Mouse (Mus musculus) frontal cortex, postnatal 10 days (tissue): Measurements from ENCODE around the gene Cldn14.

Experiments
- DNase-seq, 2 experiments: peaks; one replicate each; pipeline ENCODE4 v3.0.0; 2022; ENCODE audit warnings: low spot score in 2 of 2, mixed read lengths in 1 of 2

Cldn14 gene

GRCm38 (mm10) chr16:93912808-93913207 lies 95.8 kb downstream of the Cldn14 start:
- no peak for DNase-seq

GRCm38 (mm10) chr16:93912158-93912557 lies 96.5 kb downstream of the Cldn14 start:
- no peak for DNase-seq

DNA sequence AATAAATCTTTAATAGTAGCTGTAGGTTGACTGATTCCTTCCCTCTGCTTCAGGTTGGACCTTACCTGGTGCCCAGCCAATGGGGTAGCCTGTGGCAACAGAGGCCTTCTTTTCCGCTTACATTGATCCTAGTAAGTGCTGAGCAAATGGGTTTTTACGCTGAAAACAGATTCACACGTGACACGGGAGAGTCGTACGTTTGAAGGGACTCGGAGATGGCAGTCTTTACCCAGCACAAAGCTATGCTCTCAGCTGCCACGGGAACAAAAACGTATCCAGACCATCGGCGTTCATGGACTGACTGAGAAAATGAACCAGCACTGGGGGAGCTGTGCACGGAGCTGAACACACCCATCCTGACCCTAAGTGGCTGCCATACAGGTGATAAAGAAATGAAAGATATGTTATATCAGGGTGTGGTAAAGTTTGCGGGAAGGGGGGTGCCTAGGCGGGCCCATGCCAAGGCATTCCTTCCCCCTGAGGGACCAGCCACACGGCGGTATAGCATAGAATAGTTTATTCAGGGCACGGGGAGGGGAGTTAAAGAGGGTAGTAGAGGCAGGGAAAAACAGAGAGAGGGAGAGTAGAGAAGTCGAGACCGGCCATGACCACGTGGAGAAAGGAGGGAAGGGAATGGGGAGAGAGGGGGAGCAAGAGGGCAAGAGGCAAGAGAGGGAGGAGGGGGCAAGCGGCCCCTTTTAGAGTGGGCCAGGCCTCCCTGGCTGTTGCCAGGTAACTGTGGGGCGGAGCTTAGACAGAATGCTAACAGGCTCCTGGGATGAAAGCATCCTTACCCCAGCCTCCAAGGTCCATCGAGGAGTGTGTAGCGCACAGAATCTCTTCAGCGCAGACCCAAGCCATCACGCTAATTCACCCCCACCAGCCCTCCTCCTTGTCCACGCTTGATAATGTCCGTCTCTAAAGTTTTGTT lies 97.6 kb downstream of the Cldn14 start:
- DNase-seq = no peak

GRCm38 (mm10) chr16:93909936-93910335 lies 98.7 kb downstream of the Cldn14 start:
- DNase-seq = no peak

- DNase-seq = no peak
These were observed 100.4 kb downstream of the Cldn14 start for GRCm38 (mm10) chr16:93908196-93908595.

GRCm38 (mm10) chr16:93907761-93908160 lies 100.9 kb downstream of the Cldn14 start:
- DNase-seq = no peak

DNA sequence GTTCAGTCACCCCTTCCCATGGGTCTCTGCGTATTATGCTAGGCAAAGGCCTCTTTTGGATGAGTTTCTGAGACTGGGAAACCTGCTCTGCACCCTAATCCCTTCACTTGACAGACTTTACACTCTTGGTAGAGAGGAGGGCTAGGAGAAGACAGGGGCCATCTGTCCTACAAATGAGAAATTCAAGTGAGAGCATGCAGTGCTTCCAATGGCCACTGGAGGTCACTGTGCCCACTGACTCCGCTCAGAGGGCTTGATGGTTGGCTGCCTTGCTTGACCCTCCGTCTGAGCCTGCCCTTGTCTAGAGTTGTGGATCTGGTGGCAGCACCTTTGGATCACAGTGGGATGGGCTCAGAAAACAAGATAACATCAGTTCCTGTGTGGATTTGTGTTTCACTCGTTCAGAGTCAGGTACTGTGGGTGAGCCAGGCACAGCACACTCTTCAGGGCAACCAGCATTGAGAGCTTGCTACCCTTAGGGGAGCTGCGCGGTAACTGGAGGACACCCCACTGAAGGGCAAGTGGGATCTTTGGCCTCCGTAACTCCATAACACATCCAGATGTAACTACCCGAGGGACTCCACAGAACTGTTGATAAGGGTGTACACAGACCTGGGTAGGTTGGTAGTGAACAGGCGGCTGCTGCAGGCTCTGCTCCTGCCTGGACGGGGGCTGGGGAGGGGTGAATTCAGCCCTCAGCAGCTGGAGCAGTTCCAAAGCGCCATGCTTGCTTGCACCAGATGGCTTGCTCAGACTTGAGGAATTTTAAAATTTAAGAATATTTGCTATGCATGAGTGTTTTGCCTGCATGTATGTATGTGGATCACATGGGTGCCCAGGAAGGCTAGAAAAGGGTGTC lies 102.3 kb downstream of the Cldn14 start:
- DNase-seq = peak in 1 of 2 experiments; percentile 55

GRCm38 (mm10) chr16:93903027-93903426 lies 105.6 kb downstream of the Cldn14 start:
- DNase-seq = no peak

- no peak for DNase-seq
These were observed 115.4 kb downstream of the Cldn14 start for GRCm38 (mm10) chr16:93893285-93893684.

DNA sequence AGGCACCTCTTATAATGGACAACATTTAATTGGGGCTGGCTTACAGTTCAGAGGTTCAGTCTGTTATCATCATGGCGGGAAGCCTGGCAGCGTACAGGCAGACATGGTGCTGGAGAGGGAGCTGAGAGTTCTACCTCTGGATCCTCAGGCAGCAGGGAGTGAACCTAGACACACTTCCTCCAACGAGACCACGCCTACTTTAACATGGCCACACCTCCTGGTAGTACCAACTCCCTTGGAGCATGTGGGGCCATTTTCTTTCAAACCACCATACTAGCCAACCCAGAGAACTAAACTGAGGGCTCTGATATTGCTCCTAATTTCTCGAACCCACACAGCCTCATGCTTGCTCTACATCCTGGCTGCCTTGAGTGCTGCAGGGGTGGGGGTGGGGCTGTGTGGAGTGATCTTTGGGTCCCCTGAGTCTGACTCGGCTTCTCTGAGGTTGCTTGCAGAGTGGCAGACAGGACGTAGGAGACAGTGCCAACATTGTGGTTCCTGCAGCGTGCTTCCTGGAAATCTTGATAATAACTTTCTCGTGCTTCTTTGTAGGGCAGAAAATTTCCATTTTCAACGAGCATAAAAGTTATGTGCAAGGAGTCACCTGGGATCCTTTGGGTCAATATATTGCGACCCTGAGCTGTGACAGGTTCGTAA lies 117.6 kb downstream of the Cldn14 start:
- DNase-seq = no peak

GRCm38 (mm10) chr16:93888481-93888880 lies 120.2 kb downstream of the Cldn14 start:
- no peak for DNase-seq

DNA sequence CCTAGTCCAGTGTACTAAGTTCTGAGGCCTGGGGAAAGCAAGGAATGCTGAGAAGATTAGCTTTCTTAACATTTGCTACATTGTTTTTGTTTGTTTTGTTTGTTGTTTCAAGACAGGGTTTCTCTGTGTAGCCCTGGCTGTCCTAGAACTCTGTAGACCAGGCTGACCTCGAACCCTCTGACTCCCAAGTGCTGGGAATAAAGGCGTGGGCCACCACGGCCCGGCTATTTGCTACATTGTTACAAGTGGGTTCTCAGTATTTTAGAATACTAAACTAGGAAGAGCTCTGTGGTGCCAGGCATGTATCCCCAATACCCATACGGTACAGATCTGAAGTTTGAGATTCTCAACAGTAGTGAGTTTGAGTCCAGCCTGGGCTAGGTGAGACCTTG lies 123.9 kb downstream of the Cldn14 start:
- DNase-seq = no peak

DNA sequence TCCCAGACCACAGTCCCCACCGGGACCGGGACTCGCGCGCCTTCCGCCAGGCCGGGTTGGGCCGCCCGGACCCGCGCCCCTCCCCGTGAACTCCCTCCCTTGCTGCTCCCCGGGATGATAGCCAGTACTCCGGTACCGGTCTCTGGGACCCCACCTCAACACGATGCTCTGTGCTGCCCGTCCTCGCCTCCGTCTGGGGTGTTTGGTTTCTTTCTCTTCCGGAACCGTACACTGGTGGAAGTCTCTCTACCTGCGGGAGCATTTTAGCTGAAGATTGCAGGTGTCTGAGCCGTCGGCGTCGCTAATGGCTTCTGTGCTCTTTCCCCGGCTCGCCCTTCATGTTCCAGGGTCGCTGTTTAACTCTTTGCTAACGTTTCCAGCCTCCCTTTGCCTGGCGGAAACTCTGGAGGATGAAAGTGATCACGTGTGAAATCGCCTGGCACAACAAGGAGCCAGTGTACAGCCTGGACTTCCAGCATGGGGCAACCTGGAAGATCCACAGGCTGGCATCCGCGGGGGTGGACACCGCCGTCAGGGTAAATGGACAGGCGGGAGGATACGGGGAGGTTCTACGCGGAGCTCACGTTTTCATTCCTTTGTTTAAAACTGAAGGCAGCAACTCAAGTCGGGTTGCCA lies 124.4 kb downstream of the Cldn14 start:
- DNase-seq = peak in 1 of 2 experiments; percentile 38

GRCm38 (mm10) chr16:93883423-93884085 lies 125.1 kb downstream of the Cldn14 start, which contains the start of gene Chaf1b:
TSS of gene Chaf1b (plus strand) at chr16:93883901.
- peak; percentile 95 to 96 for DNase-seq

DNA sequence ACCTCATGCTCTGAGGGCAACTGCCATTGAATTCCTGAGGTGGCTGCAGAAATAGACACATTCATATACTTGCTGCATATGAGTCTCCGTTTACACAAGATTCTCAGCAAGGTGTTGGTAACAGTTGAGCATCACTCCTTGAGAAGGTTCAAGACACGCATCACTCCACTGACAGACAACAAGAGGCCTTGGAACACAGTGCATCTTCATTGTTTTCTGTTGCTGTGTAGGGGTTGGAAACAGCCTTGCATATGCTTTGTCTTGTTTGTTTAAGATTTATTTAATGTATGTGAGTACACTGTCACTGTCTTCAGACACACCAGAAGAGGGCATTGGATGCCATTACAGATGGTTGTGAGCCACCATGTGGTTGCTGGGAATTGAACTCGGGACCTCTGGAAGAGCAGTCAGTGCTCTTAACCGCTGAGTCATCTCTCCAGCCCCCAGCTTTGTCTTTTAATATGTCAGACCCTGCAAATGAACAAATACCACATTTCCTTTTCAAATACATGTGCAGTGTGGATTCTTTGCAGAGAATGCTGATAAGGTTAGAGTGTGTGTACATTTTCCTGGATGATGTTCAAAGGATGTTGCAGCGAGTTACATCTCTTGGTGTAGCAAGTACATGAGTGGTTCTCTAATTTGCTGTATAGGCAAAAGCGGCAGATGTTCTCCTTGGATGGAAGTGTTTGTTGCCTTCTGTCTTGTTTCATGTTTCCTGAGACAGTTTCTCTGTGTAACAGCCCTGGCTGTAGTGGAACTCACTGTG lies 130.8 kb downstream of the Cldn14 start:
- no peak for DNase-seq

GRCm38 (mm10) chr16:93874841-93875240 lies 133.8 kb downstream of the Cldn14 start:
- DNase-seq = no peak
